Mouse (Mus musculus) effector memory CD4-positive, alpha-beta T cell, adult 7 months (primary cell): Measurements from ENCODE around the gene Cyp4a10. TPM values are rescaled to one million over a fixed set of nuclear protein-coding genes. Genes with fewer than 3 reads are reported as not detected.

Experiments used
- polyA plus RNA-seq: library from polyadenylated mRNA; unstranded; fragments of 100-300 nt; shearing (Covaris generic); gene quantifications from one replicate; pipeline ENCODE4 v1.2.1, GENCODE M21; 2017

The Cyp4a10 gene
- polyA plus RNA-seq = not detected

DNA sequence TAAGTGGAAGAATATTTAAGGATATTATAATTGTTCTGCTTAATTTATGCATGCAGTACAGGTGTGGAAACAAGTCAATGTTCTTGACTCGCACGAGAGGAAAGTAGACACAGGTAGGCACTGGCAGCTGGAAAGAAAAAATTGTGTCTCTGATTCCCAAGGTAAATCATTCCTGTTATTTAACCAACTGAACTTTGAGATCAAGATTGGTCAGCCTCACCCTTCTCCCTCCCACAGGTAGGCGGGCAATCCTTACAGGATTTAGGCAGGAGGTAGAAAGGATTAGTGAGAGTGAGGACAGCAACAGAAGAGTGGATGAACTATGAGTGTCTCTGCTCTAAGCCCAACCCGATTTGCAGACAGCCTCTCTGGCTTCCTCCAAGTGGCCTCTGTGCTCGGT lies at the start of gene Cyp4a10:
TSS of gene Cyp4a10 (plus strand) at position 265 of the 400 bp plus-strand sequence.

GRCm38 (mm10) chr4:115496001-115496400 lies 22.1 kb upstream of the Cyp4a10 start, which contains the start of gene Cyp4a14:
Cyp4a14 (minus strand) TSS chr4:115496142.

DNA sequence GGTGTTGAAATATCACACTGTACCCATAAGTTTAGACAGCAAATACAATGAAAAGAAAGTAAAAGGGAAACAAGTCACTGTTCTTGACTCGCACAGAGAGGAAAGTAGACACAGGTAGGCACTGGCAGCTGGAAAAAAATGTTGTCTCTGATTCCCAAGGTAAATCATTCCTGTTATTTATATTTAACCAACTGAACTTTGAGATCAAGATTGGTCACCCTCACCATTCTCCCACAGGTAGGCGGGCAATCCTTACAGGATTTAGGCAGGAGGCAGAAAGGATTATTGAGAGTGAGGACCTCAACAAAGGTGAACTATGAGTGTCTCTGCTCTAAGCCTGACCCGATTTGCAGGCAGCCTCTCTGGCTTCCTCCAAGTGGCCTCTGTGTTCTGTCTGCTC lies 45.3 kb downstream of the Cyp4a10 start, which contains the start of gene Cyp4a31:
TSS of gene Cyp4a31 (plus strand) at position 249 of the 400 bp plus-strand sequence.

Other genes with a start within 250 kb of the Cyp4a10 start
- gene Cyp4a12a, start 219.2 kb upstream of the Cyp4a10 start, polyA plus RNA-seq = not detected
- gene Cyp4a12b, start 106.6 kb upstream of the Cyp4a10 start, polyA plus RNA-seq = not detected
- not detected for gene Cyp4a30b, start 65.7 kb upstream of the Cyp4a10 start, polyA plus RNA-seq
- gene Cyp4a14, start 22.1 kb upstream of the Cyp4a10 start, polyA plus RNA-seq = 0.54 TPM
- not detected for gene Cyp4a31, start 45.4 kb downstream of the Cyp4a10 start, polyA plus RNA-seq
- gene Cyp4a32, start 82.7 kb downstream of the Cyp4a10 start, polyA plus RNA-seq = not detected
- not detected for gene Cyp4b1, start 129.5 kb downstream of the Cyp4a10 start, polyA plus RNA-seq
- gene Efcab14, start 219.5 kb downstream of the Cyp4a10 start, polyA plus RNA-seq = 37.7 TPM